Mouse (Mus musculus): ENCODE results near the gene Actrt2. TPM values are rescaled to one million over a fixed set of nuclear protein-coding genes. Genes with fewer than 3 reads are reported as not detected.

The Actrt2 gene
- polyA plus RNA-seq, 1 experiment: not detected

DNA sequence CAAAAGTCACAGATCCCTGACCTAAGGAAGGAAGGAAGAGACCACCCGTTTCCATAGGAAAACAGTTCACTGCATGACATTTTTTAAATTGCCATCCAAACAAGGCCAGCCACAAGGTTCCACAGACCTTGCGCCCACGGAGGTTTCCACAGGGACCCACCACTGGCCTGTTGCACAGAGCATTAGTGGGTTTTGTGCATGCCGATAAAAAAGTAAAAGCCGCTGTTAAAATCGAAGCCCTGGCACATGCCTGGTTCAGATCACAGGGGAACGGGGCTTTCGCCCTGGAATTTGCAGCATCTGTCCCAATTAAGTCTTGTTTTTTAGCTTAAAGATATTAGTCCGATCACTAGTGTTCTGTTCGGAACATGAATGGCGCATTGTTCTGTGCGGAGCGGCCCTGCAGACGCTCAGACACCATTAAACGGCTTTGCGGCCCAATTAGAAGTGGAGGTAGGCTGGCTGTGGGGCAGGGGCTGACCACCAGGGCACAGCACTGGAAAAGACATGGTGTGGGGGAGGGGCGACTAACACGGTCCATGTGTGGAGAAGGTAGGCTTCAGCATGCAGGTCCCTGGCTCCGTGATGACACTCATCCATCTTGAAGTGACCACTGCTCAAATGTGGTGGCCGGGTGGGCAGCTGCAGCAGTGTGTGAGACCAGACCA, 25.8 kb upstream of the Actrt2 start:
- Histone ChIP-seq H3K4me1 (ENCODE audit: control insufficient read depth, insufficient read depth, insufficient read length, low read length) (no peaks in the 10 kb centered on the region), H3K4me3 (ENCODE audit: low read depth, low read length) (no peak overlapping the region), H3K36me3 (ENCODE audit: control insufficient read depth, insufficient read depth, low read length) (no peaks in the 10 kb centered on the region), H3K27ac (ENCODE audit: insufficient read depth, low read depth, low read length) (no peak overlapping the region), H3K27me3 (ENCODE audit: control insufficient read depth, insufficient read depth, low read length) (no peaks in the 10 kb centered on the region)
- TF ChIP-seq CTCF (IDR thresholded peaks at IDR 0.05; ENCODE audit: extremely low read depth, insufficient read length, insufficient replicate concordance, low read depth, low read length) (no peak), POLR2A (IDR thresholded peaks at IDR 0.05; ENCODE audit: low read depth, low read length) (no peak)
- whole genome bisulfite sequencing: 80% methylated on average over 20 of the region's 20 CpGs

DNA sequence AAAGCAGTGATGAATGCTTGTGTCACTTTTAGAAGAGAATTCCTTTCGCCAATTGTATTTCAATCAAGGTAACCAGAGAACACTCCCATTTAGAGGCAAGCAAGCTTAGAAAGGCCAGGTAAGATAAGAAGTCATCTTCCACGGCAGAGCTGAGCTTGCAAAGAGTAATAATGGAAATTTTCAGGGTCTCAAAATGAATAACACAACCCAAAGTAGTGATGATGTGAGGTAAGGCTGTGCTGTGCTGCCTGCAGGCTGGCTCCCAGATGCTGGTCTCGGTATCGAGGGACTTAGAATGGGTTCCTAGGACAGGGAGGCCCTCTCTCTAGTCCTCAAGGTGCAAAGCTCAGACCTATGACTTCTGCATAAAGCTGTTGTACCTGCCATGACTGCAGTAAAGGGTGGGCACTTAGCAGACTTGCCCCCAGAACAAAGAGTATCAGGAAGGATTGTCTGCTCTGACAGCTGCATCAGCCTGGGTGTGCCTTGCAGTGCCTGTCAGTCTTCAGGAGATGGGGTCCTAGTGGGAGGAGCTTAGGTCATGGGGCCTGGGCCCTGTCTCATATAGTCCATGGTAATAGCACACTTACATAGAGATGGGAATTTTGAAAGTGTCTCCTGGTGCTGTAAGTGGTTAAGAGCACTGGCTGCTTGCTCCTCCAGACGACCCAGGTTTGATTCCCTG, 15.5 kb upstream of the Actrt2 start:
- no peaks in the 10 kb centered on the region for H3K27me3 ChIP-seq (ENCODE audit: control insufficient read depth, insufficient read depth, low read length)
- 64% methylated on average over 5 of the region's 5 CpGs for WGBS
- H3K27ac ChIP-seq (ENCODE audit: insufficient read depth, low read depth, low read length): no peak overlapping the region
- H3K4me3 ChIP-seq (ENCODE audit: low read depth, low read length): no peak overlapping the region
- H3K4me1 ChIP-seq (ENCODE audit: control insufficient read depth, insufficient read depth, insufficient read length, low read length): no peaks in the 10 kb centered on the region
- TF ChIP-seq CTCF (IDR thresholded peaks at IDR 0.05; ENCODE audit: extremely low read depth, insufficient read length, insufficient replicate concordance, low read depth, low read length) (no peak), POLR2A (IDR thresholded peaks at IDR 0.05; ENCODE audit: low read depth, low read length) (no peak)
- H3K36me3 ChIP-seq (ENCODE audit: control insufficient read depth, insufficient read depth, low read length): no peaks in the 10 kb centered on the region

DNA sequence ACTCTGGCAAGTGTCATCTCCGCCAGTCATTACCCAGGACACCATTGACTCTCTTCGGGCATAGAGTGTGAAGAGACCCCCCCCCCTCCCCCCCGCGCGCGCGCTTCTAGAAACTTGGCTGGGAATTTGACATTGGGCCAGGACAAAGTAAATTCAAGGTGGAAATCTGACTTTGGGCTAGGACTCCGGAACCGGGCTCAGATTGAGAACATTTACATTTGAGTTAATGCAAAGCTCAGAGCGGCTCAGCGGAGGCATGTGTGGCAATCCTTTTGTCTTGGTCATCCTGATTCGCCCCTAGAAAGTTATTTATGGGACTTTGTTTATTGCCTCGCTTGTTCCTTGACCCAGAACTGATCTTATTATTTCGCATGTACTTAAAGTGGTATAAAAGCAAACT, 14.6 kb upstream of the Actrt2 start:
- no peaks in the 10 kb centered on the region for H3K36me3 ChIP-seq (ENCODE audit: control insufficient read depth, insufficient read depth, low read length)
- no peak overlapping the region for H3K27ac ChIP-seq (ENCODE audit: insufficient read depth, low read depth, low read length)
- no peaks in the 10 kb centered on the region for H3K27me3 ChIP-seq (ENCODE audit: control insufficient read depth, insufficient read depth, low read length)
- H3K4me3 ChIP-seq (ENCODE audit: low read depth, low read length): no peak overlapping the region
- TF ChIP-seq POLR2A (IDR thresholded peaks at IDR 0.05; ENCODE audit: low read depth, low read length) (no peak), CTCF (IDR thresholded peaks at IDR 0.05; ENCODE audit: extremely low read depth, insufficient read length, insufficient replicate concordance, low read depth, low read length) (no peak)
- H3K4me1 ChIP-seq (ENCODE audit: control insufficient read depth, insufficient read depth, insufficient read length, low read length): no peaks in the 10 kb centered on the region
- WGBS: 56% methylated on average over 14 of the region's 14 CpGs

DNA sequence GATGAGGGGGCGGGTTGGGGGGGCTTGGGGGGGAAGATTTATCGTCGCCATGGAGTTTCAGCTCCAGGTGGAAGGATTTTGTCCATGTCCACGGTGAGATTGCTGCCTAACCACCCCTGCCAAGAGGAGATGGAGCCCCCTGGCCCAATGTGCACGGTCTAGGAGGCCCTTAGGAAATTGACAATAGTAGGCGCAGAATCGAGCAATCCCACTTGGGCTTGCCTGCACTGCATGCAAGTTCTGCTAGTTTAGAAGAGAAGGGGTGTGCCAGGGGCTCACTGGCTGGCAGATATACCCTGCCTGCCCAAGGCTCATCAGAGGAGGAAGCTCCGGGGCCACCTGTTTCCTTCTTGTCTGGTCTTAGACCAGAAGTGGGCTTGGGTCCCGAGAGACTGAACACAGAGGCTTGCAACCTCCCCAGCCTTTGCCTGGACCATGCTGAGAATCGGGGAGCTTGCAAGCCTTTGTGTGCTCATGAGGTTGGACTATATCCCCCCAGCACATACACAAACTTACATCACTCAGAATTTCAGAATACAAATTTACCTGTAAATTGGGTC, 7.9 kb upstream of the Actrt2 start:
- WGBS: 76% methylated on average over 10 of the region's 10 CpGs
- H3K4me3 ChIP-seq (ENCODE audit: low read depth, low read length): no peak overlapping the region

DNA sequence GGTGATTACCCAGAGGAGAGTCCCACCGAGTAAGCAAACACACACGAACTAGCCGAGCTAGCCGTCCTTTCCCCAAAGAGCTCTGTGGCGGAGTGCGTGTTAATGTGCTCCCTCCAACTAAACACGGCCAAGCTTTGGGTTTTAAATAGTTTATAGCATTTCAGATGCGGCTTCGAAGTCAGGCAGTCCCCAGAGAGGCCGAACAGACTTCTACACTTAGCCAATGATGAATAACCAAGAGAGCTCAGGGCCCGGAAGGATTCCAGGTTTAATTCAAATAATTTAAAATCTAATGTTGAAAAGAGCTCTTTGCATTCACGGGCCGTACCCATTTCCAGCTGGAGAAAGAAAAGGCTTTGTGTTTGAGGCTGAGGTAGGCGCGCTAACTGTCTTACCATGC, 7.3 kb upstream of the Actrt2 start:
- Histone ChIP-seq H3K27me3 (ENCODE audit: control insufficient read depth, insufficient read depth, low read length) (no peaks in the 10 kb centered on the region), H3K4me3 (ENCODE audit: low read depth, low read length) (no peak overlapping the region), H3K27ac (ENCODE audit: insufficient read depth, low read depth, low read length) (no peak overlapping the region), H3K36me3 (ENCODE audit: control insufficient read depth, insufficient read depth, low read length) (no peaks in the 10 kb centered on the region), H3K4me1 (ENCODE audit: control insufficient read depth, insufficient read depth, insufficient read length, low read length) (no peaks in the 10 kb centered on the region)
- WGBS: 52% methylated on average over 15 of the region's 15 CpGs
- no peak for TF ChIP-seq CTCF (IDR thresholded peaks at IDR 0.05; ENCODE audit: extremely low read depth, insufficient read length, insufficient replicate concordance, low read depth, low read length)
- TF ChIP-seq POLR2A (IDR thresholded peaks at IDR 0.05; ENCODE audit: low read depth, low read length): no peak

More for the DNA sequence above, 7.9 kb upstream of the Actrt2 start:
- Histone ChIP-seq H3K4me1 (ENCODE audit: control insufficient read depth, insufficient read depth, insufficient read length, low read length) (no peaks in the 10 kb centered on the region), H3K27me3 (ENCODE audit: control insufficient read depth, insufficient read depth, low read length) (no peaks in the 10 kb centered on the region), H3K36me3 (ENCODE audit: control insufficient read depth, insufficient read depth, low read length) (no peaks in the 10 kb centered on the region), H3K27ac (ENCODE audit: insufficient read depth, low read depth, low read length) (no peak overlapping the region)
- TF ChIP-seq CTCF (IDR thresholded peaks at IDR 0.05; ENCODE audit: extremely low read depth, insufficient read length, insufficient replicate concordance, low read depth, low read length): no peak
- no peak for TF ChIP-seq POLR2A (IDR thresholded peaks at IDR 0.05; ENCODE audit: low read depth, low read length)

DNA sequence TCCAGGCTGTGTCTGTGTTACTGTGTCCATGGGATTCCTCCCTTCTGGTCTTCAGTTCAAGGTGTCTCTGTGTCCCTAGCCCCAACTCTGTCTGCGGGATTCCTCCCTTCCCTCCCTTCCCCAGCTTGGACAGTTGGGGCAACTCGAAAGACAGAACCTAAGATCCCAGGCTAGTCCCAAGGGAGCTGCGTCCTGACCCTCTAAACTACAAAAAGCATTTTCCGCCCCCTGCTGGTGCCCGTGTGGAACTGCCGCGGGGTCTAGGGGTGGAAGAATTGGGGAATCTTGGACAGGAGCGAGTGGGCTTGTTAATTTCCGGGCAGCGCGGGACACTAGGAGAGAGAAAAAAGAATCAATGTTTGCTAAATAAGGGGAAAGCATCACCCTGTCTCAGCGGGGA, 6.9 kb upstream of the Actrt2 start:
- Histone ChIP-seq H3K4me3 (ENCODE audit: low read depth, low read length) (no peak overlapping the region), H3K4me1 (ENCODE audit: control insufficient read depth, insufficient read depth, insufficient read length, low read length) (no peaks in the 10 kb centered on the region), H3K27ac (ENCODE audit: insufficient read depth, low read depth, low read length) (no peak overlapping the region), H3K36me3 (ENCODE audit: control insufficient read depth, insufficient read depth, low read length) (no peaks in the 10 kb centered on the region), H3K27me3 (ENCODE audit: control insufficient read depth, insufficient read depth, low read length) (no peaks in the 10 kb centered on the region)
- TF ChIP-seq POLR2A (IDR thresholded peaks at IDR 0.05; ENCODE audit: low read depth, low read length) (no peak), CTCF (IDR thresholded peaks at IDR 0.05; ENCODE audit: extremely low read depth, insufficient read length, insufficient replicate concordance, low read depth, low read length) (peak; percentile 82; the same call in 1 of the 2 replicates)
- WGBS: 2% methylated on average over 12 of the region's 12 CpGs

GRCm38 (mm10) chr4:154673986-154674385, 6.3 kb upstream of the Actrt2 start:
- Histone ChIP-seq H3K4me1 (ENCODE audit: control insufficient read depth, insufficient read depth, insufficient read length, low read length) (no peaks in the 10 kb centered on the region), H3K27ac (ENCODE audit: insufficient read depth, low read depth, low read length) (no peak overlapping the region), H3K4me3 (ENCODE audit: low read depth, low read length) (no peak overlapping the region), H3K27me3 (ENCODE audit: control insufficient read depth, insufficient read depth, low read length) (no peaks in the 10 kb centered on the region), H3K36me3 (ENCODE audit: control insufficient read depth, insufficient read depth, low read length) (no peaks in the 10 kb centered on the region)
- 83% methylated on average over 4 of the region's 4 CpGs for whole genome bisulfite sequencing
- no peak for TF ChIP-seq POLR2A (IDR thresholded peaks at IDR 0.05; ENCODE audit: low read depth, low read length)
- no peak for TF ChIP-seq CTCF (IDR thresholded peaks at IDR 0.05; ENCODE audit: extremely low read depth, insufficient read length, insufficient replicate concordance, low read depth, low read length)
